Mouse (Mus musculus) lung, adult 2 months (tissue): ENCODE measurements at regions not wholly inside any gene's neighbourhood (a gene's known extent, or its start where the extent isn't known, plus 50 kb on each side); places are given as distances from the start of the nearest gene placed in this dataset.

Source experiments
- CTCF ChIP-seq: fragments of 200-500 bp; IDR thresholded peaks from 2 replicates; pipeline ENCODE4 v1.5.1; 2011; ENCODE audit warnings: mild to moderate bottlenecking, low read length, control low read depth; ENCODE audit not compliant: insufficient read depth
- POLR2A ChIP-seq: fragments of 200-500 bp; IDR thresholded peaks from 2 replicates; pipeline ENCODE4 v1.6.1; 2011; ENCODE audit warnings: low read depth, mild to moderate bottlenecking, control low read depth, low read length, borderline replicate concordance; ENCODE audit errors: extremely low read depth

DNA sequence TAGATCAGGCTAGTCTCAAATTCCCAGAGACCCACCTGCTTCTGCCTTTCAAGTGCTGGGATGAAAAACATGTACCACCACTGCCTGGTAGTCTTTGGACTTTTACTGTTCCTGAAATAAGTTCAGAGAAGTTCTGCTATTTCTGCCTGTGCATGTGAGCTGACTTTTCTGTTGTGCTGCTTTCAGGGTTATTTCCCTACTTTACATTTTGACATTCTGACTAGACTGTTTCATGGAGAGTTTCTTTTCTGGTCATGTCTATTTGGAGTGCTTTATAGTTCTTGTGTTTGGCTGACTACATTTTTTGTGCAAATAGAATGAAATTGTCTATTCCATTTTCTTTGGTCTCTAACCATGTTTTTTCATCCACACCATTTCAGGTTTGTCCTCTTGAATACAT is 109.5 kb upstream of the Tbc1d2b start:
- TF ChIP-seq CTCF (no peak), POLR2A (no peak)
